Mouse (Mus musculus): ENCODE measurements at regions not wholly inside any gene's neighbourhood (a gene's known extent, or its start where the extent isn't known, plus 50 kb on each side); places are given as distances from the start of the nearest gene placed in this dataset.
A peak's percentile ranks its signal among the peaks of the same experiment; 100 is the strongest.

- DNase-seq (ENCODE audit: low spot score): no peak
Observed at GRCm38 (mm10) chr6:32739162-32739745, 151.3 kb upstream of the Plxna4 start.

DNA sequence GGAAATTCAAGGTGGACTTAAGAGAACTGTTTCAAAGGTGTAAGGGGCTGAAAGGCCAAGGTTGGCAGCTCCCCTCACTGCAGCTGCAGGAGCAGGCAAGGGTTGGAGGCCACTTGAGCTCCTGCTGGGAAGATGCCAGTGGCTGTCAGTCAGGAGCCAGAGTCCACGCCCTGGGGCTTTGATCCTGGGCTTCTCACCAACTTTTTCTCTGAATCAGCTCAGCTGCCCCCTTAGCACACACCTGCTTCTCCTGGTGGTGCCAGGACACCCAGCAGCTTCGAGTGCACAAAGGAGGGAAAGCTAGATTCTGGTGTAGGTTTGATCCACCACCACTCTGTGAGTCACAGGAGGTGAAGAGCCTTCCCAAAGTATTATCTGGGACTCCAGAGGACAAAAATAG is 140.7 kb upstream of the Plxna4 start:
- no peak for DNase-seq (ENCODE audit: low spot score)

- DNase-seq (ENCODE audit: low spot score): no peak
Observed at GRCm38 (mm10) chr6:32726571-32726970, 138.6 kb upstream of the Plxna4 start.

- no peak for DNase-seq (ENCODE audit: low spot score)
Observed at GRCm38 (mm10) chr6:32717860-32718259, 129.9 kb upstream of the Plxna4 start.

DNA sequence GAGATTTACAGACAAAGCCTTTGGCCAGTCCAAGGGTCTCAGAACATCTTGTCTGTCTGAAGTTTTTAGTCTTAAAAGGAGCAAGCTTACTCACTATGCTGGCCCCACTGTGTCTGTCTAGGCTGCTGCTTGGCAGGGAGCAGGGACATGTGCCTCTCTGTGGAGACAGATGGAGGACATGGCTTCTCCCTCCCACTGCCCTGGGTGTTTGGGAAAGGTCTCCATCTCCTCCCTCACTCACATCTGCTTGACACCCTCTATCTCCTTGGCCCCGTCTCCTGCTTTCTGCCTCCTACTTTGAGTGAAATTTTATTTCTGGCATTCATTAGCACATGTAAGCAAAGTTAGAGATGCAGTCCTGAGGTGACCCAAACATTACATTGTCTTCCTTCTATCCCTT is 127.1 kb upstream of the Plxna4 start:
- no peak for DNase-seq (ENCODE audit: low spot score)

- peak; percentile 37 for DNase-seq (ENCODE audit: low spot score)
Observed at GRCm38 (mm10) chr6:32710208-32710607, 122.2 kb upstream of the Plxna4 start.

DNA sequence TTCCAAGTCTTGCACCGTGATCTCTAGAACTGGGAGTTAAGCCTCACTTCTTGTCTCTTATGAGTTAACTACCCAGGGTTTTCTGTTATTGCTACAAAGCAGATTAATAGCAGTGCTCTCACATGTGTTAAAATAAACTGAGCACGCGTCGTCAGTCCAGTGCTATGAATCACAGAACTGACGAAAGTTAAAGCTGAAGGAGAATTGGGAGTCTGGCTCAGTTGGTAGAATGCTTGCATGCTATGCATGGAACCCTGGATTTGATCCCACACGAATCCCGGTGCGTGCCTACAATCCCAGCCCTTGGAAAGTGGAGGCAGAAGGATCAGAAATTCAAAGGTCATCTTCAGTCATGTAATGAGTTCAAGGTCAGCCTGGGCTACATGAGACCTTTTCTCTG is 121.6 kb upstream of the Plxna4 start:
- no peak for DNase-seq (ENCODE audit: low spot score)

DNA sequence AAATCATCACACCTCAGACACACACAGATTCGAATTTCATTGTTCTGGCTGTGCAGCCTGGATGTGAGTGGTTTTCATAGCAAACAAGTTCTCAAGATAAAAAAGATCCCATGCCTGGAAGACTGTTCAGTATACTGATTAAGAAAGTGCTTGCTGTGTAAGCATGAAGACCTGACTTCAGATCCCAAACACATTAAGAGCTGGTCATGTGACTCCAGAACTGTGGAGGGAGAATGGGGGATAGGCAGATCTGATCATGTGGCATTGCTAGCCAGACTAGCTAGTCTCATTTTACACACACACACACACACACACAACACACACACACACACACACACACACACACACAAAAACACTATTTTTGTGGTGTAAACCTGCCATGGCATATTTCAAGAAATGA is 119.4 kb upstream of the Plxna4 start:
- DNase-seq (ENCODE audit: low spot score): no peak

DNA sequence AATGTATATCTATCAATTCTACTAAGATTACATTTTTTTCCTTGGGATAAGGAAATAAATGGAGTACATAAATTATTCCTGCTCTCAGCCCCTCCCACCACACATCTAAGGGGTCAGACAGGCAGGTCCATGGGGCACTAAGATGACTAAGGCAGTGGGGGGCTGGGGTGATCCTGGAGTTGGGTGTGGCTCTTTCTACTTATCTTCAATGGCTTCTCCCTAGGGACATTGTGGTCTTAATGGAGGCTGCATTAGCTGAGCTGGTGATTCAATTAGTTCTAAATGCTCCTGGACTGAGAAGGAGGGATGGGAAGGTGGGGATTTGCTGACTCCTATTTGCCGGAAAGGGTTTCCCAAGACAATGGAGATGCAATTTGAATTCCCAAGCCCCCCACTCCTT is 118.4 kb upstream of the Plxna4 start:
- no peak for DNase-seq (ENCODE audit: low spot score)

DNA sequence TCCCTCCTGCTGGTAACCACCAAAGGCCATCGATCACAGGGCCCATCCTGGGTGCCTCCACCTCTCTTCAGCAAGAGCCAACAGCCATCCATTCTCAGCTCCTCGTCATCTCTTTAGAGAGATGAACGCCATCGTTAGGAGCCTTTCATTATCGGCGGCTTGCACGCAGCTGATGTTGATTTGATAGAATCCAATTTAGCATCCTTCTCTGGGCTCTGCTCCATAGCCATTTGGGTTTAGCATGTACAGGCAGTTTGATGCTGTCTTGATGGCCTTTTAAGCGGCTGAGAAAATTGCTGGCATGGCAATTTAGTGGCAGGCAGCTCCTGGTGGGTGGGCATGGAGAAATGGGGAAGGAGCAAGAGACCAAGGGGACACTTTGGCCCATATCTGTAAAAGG is 115.5 kb upstream of the Plxna4 start:
- no peak for DNase-seq (ENCODE audit: low spot score)

DNA sequence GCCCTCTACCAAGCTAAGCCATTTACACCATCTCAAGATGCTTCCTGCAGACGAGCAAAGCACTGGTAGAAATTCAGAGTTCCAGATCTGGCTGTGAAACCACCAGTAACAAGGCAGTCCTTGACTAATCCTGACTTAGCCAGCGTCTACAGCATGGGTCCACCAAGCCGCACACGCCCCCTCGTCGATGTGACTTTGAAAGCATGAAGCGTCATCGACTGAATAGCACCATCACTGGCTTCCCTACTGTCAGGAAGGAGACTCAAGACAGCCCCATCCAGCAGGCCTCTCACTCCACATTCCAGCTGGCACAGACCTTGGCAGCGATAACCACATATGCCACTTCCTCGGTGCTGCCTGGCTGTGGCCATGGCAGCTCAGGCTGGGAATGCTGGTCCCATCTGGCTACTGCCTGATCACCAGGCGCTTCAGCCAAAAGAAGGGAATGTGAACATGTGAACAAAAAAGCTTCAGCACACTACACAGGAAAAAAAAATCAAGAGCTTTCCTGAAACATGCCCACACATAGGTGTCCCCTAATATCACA is 114.3 kb upstream of the Plxna4 start:
- DNase-seq (ENCODE audit: low spot score): no peak

GRCm38 (mm10) chr6:32699811-32700210 is 111.8 kb upstream of the Plxna4 start:
- DNase-seq (ENCODE audit: low spot score): no peak

- no peak for DNase-seq (ENCODE audit: low spot score)
Observed at GRCm38 (mm10) chr6:32697771-32698270, 109.8 kb upstream of the Plxna4 start.

DNA sequence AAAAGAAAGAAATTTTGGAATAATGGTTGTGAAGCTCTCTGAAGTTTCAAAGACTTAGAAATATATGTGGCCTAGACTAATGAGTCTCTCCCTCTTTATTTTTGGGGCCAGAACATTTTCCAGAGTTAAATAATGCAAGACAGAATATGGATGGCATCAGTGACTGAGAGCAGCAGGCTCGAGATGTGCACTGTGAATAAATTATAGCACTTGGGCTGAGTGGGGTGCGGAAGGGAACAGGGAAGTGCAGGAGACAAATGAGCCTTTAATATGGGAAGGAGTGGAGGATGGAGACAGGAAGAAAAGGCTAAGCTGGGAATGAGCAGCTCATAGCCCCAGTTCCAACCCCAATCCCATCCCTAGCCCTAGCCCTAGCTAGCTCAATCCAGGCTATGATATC is 108.0 kb upstream of the Plxna4 start:
- no peak for DNase-seq (ENCODE audit: low spot score)

GRCm38 (mm10) chr6:32672552-32672951 is 84.6 kb upstream of the Plxna4 start:
- no peak for DNase-seq (ENCODE audit: low spot score)

- no peak for DNase-seq (ENCODE audit: low spot score)
Observed at GRCm38 (mm10) chr6:32659743-32660142, 71.8 kb upstream of the Plxna4 start.

DNA sequence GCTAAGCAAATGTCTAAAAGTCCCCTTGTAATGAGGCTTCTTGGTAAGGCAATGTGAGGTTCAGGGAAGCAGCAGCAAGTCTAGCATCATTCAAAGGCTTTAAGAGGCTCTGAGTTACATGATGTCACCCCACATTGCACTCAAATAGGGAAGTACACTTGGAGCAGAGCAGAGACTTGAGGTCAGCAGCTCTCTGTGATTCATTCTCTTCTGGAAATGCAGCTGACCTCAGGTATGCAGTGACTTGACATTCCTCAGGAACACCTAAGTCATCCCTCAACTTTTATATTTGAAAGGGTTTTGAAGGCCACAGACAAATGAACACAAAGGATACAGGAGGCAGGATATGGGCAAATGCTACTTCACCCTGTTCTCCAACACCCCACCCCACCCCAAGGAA is 69.4 kb upstream of the Plxna4 start:
- no peak for DNase-seq (ENCODE audit: low spot score)

DNA sequence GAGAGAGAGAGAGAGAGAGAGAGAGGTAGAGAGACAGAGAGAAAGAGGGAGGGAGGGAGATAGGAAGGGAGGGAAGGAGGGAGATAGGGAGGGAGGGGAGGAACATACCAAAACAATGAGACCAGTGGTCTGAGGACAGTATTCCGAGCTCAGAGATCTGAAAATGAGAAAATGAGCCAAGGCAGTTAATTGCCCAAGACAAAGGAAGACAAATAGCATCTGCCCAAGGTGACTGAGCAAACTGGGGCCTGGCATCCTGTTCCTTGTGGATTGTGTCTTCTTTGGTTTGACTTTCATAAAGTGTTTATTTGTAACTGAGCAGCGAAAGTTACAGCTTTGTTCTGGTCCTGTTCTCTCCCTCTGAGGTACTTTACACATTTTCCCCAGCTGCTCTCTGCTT is 66.2 kb upstream of the Plxna4 start:
- DNase-seq (ENCODE audit: low spot score): no peak

DNA sequence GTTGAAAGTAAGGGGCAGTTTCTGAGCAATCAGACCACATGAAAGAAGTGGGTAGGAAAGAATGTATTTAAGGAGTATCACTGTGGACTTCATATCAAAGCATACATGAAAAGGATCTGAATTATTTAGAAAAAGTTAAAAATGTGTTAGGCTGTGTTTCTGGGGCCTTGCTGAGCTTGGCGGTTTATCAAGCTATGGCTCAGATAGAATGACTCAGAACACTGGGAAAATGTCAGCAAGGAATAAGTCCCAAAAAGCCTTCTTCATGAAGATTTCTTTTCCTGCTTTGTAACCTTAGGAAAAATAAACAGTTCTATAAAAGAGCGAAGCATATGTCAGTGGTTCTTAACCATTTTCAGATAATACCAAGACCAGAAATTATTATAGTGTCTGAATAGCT is 56.0 kb upstream of the Plxna4 start:
- no peak for DNase-seq (ENCODE audit: low spot score)

- DNase-seq (ENCODE audit: low spot score): no peak
Observed at GRCm38 (mm10) chr6:32638843-32639242, 50.9 kb upstream of the Plxna4 start.
